Mouse (Mus musculus) left cerebral cortex, adult 2 months (tissue): ENCODE results near the gene Sumf1. TPM values are rescaled to one million over a fixed set of nuclear protein-coding genes. Genes with fewer than 3 reads are reported as not detected.

Experiments used
- DNase-seq, 2 experiments: peaks; one replicate each; pipeline ENCODE4 v3.0.0; 2021 to 2022; ENCODE audit warnings: low spot score in 2 of 2, mixed read lengths in 1 of 2; ENCODE audit errors: extremely low spot score in 1 of 2
- H3K27ac ChIP-seq: fragments of 200-600 bp; 2 replicates; pipeline ENCODE4 v1.8.1; 2022
- H3K4me3 ChIP-seq: fragments of 200-600 bp; 2 replicates; pipeline ENCODE4 v1.8.1; 2022
- CTCF ChIP-seq: fragments of 200-600 bp; IDR thresholded peaks from 2 replicates; pipeline ENCODE4 v1.8.1; 2022; ENCODE audit warnings: antibody characterized with exemption, mild to moderate bottlenecking, moderate library complexity
- intact Hi-C: fragments of 180-260 bp; cut with DNase I; formaldehyde crosslinking; loops from one replicate; pipeline ENCODE4 v1.15.1; 2025
- total RNA-seq, 2 experiments: library from RNA; stranded (reverse); gene quantifications; 2 replicates each; pipeline ENCODE4 v1.2.3; 2021

The Sumf1 gene
- total RNA-seq, 2 experiments from 2014 or later = 22.4 to 24.1 TPM

DNA sequence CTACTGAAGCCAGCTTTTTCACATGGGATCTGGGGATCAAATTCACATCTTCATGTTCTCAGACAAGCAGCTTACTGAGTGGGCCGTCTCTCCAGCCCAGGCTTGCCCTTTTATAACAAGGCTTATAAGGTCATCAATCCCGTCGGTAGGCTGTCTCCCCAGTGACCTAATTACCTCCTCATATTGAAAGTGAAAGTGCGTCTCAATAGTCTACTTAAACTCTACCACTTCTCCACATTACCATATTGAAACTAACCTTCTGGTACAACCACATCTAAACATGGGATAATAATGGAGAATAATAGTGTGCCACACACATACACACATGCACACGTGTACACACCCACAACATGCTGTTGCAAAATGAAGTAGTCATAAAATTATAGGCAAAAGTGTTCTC, 20.4 kb downstream of the Sumf1 start:
- Histone ChIP-seq H3K27ac (no peak overlapping the region), H3K4me3 (no peak overlapping the region)
- intact Hi-C loops = no loop called here
- TF ChIP-seq CTCF = no peak
- DNase-seq = no peak

DNA sequence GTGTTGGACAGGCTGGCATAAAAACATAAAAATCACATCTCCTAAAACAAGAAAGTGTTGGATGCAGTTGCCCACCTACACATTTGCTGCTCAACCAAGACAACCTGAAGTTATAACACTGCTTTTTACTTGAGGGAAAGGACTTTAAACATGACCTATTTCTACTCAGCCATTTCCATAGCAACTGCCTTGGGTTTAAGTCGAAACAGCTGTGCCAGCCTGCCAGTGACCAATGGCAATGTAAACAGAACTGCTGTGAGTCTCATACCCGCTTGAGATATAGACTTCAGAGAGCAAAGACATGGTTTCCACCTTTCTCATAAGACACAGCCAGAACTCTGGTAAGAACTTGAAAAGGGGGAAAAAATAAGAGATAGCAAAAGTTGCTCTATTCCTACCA, 24.8 kb downstream of the Sumf1 start:
- no peak for TF ChIP-seq CTCF
- intact Hi-C loops = no loop called here
- Histone ChIP-seq H3K4me3 (no peak overlapping the region), H3K27ac (peak overlapping the region; percentile 53; the same call in 1 of the 2 replicates)
- DNase-seq = no peak

DNA sequence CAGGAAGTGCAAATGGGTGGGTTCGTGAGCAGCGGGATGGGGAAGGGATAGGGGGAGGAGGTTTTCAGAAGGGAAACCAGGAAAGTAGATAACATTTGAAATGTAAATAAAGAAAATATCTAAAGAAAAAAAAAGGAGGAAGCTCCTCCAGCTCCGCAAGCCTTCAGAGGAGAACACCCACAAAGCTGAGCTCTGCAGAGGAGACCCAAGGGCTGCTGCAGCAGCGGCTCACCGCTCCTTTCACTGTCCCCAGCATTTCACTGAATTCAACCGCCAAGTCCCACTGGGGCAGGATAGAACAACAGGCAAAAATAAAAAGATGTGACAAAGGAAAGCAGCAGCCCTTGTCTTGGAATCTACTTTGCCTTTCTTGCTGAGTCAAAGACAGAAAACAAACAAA, 28.5 kb downstream of the Sumf1 start:
- Histone ChIP-seq H3K27ac (no peak overlapping the region; the same call in 1 of the 2 replicates), H3K4me3 (no peak overlapping the region)
- TF ChIP-seq CTCF = no peak
- no peak for DNase-seq
- intact Hi-C loops = no loop called here

DNA sequence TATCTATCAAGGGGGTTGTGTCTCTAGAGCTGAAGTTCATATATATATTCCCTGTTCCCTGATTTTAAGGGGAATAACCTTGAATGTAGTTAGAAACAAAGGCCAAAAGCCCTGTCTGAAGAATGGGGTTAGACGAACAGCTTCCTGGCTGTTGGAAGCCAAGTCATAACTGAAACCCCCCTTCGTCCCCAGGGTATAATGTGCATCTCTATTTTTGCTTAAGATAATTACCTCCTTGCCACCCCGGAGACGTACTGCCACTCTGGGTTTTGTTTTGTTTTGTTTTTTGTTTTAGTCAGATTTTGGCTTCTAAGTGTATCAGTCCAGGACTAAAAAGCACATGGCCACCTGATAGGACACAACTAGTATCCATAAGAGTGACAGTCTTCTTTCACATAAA, 31.1 kb downstream of the Sumf1 start:
- intact Hi-C loops = no loop called here
- DNase-seq = no peak
- H3K27ac ChIP-seq = no peak overlapping the region
- no peak for TF ChIP-seq CTCF
- H3K4me3 ChIP-seq = no peak overlapping the region

DNA sequence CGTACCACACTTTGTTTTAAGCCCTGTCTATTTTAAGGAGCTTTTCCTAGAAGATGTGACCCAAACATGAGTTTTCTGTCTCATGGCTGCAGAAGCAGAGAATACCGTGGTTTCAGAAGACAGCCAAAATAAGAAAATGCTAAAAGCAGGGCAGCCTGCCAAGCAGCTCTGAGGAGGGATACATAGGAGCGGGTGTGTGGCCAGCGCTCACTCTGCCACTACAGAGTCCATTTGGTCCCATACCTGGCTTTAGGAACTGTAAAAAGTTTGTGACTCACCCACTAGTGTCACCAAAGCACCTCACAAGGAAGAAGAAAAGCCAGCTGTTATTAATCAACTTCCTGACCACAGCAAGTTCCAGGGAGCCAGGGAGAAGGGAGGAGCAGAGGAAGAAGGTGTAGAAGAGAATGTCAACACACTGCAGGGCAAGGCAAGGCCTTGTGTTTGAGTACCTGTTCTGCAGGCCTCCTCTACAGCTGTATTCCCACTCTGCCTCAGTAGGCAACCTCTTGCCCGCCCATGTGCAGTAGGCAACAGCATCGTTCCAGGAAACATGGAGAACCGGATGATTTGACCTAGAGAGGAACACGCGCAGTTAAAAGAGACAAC, 32.6 kb downstream of the Sumf1 start:
- intact Hi-C loops = no loop called here
- no peak overlapping the region for H3K27ac ChIP-seq
- no peak for TF ChIP-seq CTCF
- no peak overlapping the region for H3K4me3 ChIP-seq
- peak in 1 of 2 experiments; percentile 53 for DNase-seq

DNA sequence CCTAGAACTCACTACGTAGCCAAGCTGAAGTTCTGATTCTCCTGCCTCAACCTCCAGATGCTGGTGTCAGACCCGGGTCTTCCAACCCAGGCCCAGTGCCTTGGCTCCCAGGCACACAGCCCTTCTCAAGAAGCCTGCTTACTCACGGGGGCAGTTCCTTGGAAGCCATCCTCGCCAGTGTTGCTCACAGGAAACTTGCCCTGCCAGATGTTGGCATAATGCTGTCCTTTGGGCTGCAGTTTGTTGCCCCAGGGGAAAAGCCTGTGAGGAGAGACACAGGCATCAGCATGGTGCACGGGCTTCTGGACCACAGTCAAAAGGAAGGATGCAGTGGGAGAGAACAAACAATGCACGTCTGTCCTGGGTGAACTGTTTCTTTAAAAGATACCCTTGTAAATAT, 33.3 kb downstream of the Sumf1 start:
- intact Hi-C loops = no loop called here
- Histone ChIP-seq H3K27ac (no peak overlapping the region), H3K4me3 (no peak overlapping the region)
- no peak for TF ChIP-seq CTCF
- DNase-seq = no peak

DNA sequence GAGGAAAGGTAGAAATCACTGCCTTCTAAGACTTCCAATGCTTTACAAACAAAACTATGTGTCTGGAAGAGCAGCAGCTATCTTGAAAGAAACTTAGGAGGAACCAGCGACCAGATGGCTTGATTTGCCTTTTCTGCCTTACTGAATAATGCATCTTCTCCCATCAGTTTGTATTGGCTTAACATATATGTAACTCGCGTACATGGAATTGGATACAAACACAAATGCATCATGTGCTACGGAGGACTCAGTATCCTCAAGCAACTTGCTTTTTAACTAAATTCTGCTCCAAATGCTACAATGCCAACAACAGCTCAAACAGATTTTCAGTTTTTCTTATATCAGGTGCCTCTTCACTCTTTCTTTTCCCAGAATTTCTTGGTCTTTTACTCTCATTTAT, 36.1 kb downstream of the Sumf1 start:
- Histone ChIP-seq H3K4me3 (no peak overlapping the region), H3K27ac (no peak overlapping the region)
- intact Hi-C loops = no loop called here
- no peak for DNase-seq
- no peak for TF ChIP-seq CTCF

DNA sequence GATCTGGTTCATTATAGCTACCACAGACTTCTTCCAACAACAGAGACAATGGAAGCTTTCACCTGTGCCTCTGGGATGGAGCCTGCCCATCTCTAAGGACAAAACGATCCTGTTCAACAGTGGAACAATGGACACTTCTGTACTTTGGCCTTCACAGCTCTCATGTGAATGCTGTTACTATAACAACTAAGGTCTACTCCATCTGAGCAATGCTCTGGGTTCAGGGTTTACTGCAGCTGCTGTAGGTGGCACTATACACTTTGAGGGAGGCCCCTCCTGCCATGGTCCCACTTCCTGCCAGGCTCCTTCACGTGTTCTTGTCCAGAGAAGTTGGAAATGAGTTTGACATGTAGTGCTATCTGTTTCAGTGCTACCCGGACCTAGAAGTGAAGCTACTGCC, 36.9 kb downstream of the Sumf1 start:
- Histone ChIP-seq H3K4me3 (no peak overlapping the region), H3K27ac (no peak overlapping the region)
- intact Hi-C loops = no loop called here
- TF ChIP-seq CTCF = no peak
- no peak for DNase-seq

DNA sequence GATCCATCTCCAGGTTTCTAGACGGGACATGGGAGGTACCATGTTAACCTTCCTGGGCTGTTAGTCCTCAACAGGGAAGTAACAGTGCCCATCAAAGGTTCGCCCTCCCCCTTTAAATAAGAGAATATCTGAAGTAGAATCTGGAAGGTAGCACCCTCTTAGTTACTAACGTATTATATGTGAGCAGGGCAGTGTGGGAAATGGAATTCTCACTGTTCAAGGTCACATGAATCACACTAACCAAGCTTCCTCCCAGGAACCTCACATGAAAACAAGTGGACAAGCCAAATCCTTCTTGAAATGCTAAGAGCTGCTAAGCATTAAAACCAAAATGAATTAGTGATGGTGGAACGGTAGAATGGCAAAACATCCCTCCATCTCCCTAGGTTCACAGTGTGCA, 38.7 kb downstream of the Sumf1 start:
- intact Hi-C loops = no loop called here
- DNase-seq = no peak
- Histone ChIP-seq H3K27ac (no peak overlapping the region), H3K4me3 (no peak overlapping the region)
- no peak for TF ChIP-seq CTCF

DNA sequence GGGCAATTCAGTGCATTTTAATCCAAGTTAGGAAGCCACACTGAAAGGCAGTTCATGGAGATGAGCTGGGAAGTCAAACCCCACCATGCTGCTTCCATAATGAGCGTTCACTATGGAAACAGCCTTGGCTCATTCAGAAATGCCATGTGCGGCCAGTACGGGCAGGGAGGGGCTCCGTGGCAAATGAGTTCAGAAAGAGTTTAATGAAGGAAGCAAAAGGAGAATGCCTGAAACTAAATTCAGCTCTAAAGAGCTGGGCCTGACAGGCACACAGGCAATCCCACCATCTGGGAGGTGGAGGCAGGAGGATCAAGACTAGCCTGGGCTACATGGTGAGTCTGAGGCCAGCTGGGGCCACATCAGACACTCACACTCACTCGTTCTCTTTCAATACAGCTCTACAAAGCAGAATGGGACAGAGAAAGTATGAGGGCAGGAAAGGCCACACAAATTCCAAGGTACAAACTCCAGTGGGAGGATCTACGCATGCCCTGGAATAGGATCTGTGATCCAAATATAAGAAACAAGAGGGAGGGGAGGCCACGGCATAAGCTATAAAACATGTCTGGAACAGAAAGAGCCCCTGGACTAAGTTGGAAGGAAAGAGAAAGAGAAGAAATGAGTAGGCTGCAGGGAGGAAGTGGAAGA, 39.3 kb downstream of the Sumf1 start:
- no peak overlapping the region for H3K27ac ChIP-seq
- no peak for DNase-seq
- TF ChIP-seq CTCF = no peak
- intact Hi-C loops = no loop called here
- no peak overlapping the region for H3K4me3 ChIP-seq

DNA sequence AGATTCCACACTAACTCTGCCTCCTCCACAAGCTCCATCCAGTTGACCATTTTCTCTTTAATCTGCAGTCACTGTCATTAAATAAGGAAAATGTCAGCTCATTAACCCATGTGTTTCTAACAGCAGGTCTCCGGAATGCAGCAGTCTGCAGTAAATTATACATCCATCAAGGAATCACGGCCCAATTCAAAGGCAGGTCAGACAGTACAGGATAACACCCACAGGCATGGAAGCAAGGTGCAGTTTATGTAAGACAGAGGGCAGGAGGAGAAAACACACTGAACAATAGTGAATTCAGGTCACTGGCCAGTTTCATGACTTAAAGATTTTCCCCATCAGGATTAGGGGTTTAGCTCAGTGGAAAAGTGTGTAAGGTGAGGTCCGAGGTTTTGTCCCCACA, 40.1 kb downstream of the Sumf1 start:
- no peak for DNase-seq
- intact Hi-C loops = no loop called here
- Histone ChIP-seq H3K27ac (no peak overlapping the region), H3K4me3 (no peak overlapping the region)
- no peak for TF ChIP-seq CTCF

DNA sequence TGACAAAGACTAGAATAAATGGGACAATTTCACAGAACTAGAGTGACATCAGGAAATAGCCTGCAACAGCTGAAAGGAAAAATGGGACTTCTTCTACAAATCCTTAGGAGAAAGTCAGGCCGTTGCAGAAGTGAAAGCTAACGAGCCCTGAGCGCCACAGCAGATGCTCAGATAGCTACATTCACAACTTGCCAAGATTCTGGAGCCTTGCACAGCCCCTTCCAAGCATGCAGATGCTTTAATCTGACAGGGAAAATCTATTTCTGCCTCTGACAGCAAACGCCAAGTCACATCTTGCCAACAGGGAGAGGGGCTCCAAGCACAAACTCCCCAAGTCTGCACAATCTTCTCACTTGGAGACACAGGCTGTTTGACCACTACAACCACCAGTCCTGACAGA, 42.6 kb downstream of the Sumf1 start:
- Histone ChIP-seq H3K4me3 (no peak overlapping the region), H3K27ac (peak overlapping the region; percentile 17; the same call in 1 of the 2 replicates)
- intact Hi-C loops = no loop called here
- TF ChIP-seq CTCF = no peak
- DNase-seq = no peak
